Mouse (Mus musculus) cerebellum, postnatal 10 days (tissue): ENCODE measurements around the gene Ccdc15.

Experiments
- DNase-seq, 2 experiments: peaks; one replicate each; pipeline ENCODE4 v3.0.0; 2021; ENCODE audit warnings: mixed read lengths in 2 of 2

Gene Ccdc15

GRCm38 (mm10) chr9:37349050-37349449 lies 818 bp upstream of the Ccdc15 start:
- no peak for DNase-seq

GRCm38 (mm10) chr9:37347184-37347987 lies 846 bp downstream of the Ccdc15 start:
- DNase-seq, result peak; percentile 20 to 35

GRCm38 (mm10) chr9:37345406-37345805 lies 2.8 kb downstream of the Ccdc15 start:
- no peak for DNase-seq

GRCm38 (mm10) chr9:37329456-37329855 lies 18.8 kb downstream of the Ccdc15 start:
- DNase-seq, result peak in 1 of 2 experiments; percentile 25

GRCm38 (mm10) chr9:37301720-37302119 lies 46.5 kb downstream of the Ccdc15 start:
- no peak for DNase-seq

- DNase-seq, result peak; percentile 6 to 11
These were observed 47.7 kb downstream of the Ccdc15 start for GRCm38 (mm10) chr9:37300501-37300900.

- no peak for DNase-seq
These were observed 52.6 kb downstream of the Ccdc15 start for GRCm38 (mm10) chr9:37295586-37295985.

GRCm38 (mm10) chr9:37266622-37267021 lies 81.6 kb downstream of the Ccdc15 start:
- no peak for DNase-seq

- peak; percentile 84 to 85 for DNase-seq
These were observed 92.4 kb downstream of the Ccdc15 start for GRCm38 (mm10) chr9:37255889-37256225.

GRCm38 (mm10) chr9:37255149-37255888 lies 92.9 kb downstream of the Ccdc15 start, which contains the start of gene Slc37a2:
TSS of gene Slc37a2 (minus strand) at chr9:37255738.
- peak; percentile 67 to 69 for DNase-seq

GRCm38 (mm10) chr9:37254531-37255110 lies 93.6 kb downstream of the Ccdc15 start:
- DNase-seq, result no peak

- no peak for DNase-seq
These were observed 97.6 kb downstream of the Ccdc15 start for GRCm38 (mm10) chr9:37250631-37251030.

- peak in 1 of 2 experiments; percentile 62 for DNase-seq
These were observed 98.3 kb downstream of the Ccdc15 start for GRCm38 (mm10) chr9:37249976-37250375.

GRCm38 (mm10) chr9:37248381-37248906 lies 99.8 kb downstream of the Ccdc15 start:
- peak; percentile 72 to 78 for DNase-seq

GRCm38 (mm10) chr9:37247429-37247828 lies 100.8 kb downstream of the Ccdc15 start:
- DNase-seq, result peak in 1 of 2 experiments; percentile 27

GRCm38 (mm10) chr9:37245810-37246209 lies 102.4 kb downstream of the Ccdc15 start:
- no peak for DNase-seq

- no peak for DNase-seq
These were observed 102.8 kb downstream of the Ccdc15 start for GRCm38 (mm10) chr9:37245404-37245803.

GRCm38 (mm10) chr9:37244600-37244999 lies 103.6 kb downstream of the Ccdc15 start:
- no peak for DNase-seq

- DNase-seq, result no peak
These were observed 105.5 kb downstream of the Ccdc15 start for GRCm38 (mm10) chr9:37242764-37243163.

GRCm38 (mm10) chr9:37235951-37236737 lies 112.1 kb downstream of the Ccdc15 start:
- DNase-seq, result no peak

GRCm38 (mm10) chr9:37232201-37233195 lies 115.7 kb downstream of the Ccdc15 start:
- no peak for DNase-seq
